Comparison of ENCODE assay signal across 8 mouse cellular contexts in the genomic region with DNA sequence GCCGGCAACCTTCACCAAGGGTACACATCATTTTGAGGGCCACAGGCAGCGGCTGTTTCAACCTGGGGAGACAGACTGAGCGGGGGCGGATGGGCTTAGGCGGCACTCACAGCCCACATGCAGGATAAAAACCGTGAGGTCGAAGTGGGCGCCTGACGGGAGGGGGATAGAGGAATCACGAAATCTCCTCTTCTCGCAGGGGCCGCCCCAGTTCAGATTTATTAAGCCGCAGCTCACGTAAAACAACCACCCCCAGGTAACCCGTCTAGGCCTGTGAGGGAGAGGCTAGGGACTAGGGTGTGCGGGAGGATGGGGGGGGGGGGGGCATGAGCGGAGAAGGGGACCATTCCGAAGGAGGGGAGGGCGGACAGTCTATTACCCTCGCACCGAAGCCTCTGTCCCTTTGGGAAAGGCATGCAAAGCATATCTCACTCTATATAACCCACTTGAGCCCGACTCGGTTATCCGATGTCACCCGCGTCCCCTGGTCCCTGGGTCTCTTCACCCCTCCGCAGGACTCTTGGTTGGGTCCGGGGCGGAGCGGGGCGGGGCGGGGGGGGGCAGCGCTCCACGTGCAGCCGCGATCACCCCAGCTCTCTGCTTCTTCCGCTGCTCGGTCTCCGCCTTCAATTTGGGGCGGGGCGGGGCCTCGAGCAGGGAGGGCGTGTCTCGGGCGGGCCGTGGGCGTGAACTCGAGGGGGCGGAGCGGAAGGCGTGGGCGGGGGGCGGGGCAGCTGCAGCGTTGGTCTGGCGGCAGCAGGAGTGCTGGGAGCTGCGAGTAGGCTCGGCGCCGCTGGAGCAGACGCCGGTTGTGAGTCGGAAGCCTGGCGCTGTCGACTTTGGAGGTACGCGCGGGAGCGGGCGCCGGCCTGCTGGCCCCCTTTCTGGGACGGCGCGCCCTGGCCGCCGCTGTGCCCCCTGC. TPM values are rescaled to one million over a fixed set of nuclear protein-coding genes. Genes with fewer than 3 reads are reported as not detected.
A peak's percentile ranks its signal among the peaks of the same experiment; 100 is the strongest.
DNase-seq lines count a peak whose midpoint lies in the region; ATAC-seq lines count a peak whose summit lies in the region.

A gene (plus strand): TSS at position 786 of the 922 bp plus-strand sequence.

- WGBS in hindbrain, embryonic 10.5 days, result under 1% methylated on average over 72 of the region's 75 CpGs

- H3K36me3 ChIP-seq in hindbrain, embryonic 10.5 days, result no peaks in the 10 kb centered on the region

- H3K4me1 ChIP-seq in hindbrain, embryonic 10.5 days (replicated peaks), result peaks cover 40% of the 10 kb centered on the region

- DNase-seq in MEL-GATA-1-ER (ENCODE audit: extremely low read depth, low read depth), result peak; percentile 55
- DNase-seq in cerebellum, adult 8-10 months, result peak; percentile 91
- peak; percentile 97 for DNase-seq in hindbrain, embryonic 10.5 days (ENCODE audit: low spot score)
- peak; percentile 91 to 94 for DNase-seq in layer of hippocampus, postnatal 10 days (ENCODE audit: low spot score in 2 of 2)
- peak; percentile 95 for DNase-seq in lung, postnatal 10 days
- DNase-seq in ovary, postnatal 36 days (ENCODE audit: low spot score), result peak; percentile 93
- DNase-seq in thymus, postnatal 25 days, result peak; percentile 96

- ATAC-seq in frontal cortex, adult (ENCODE audit: low TSS enrichment), result peak; percentile 76

- peak within 1 kb of the TSS; percentile 82 for H3K4me3 ChIP-seq in hindbrain, embryonic 10.5 days

- H3K9me3 ChIP-seq in hindbrain, embryonic 10.5 days, result no peaks in the 10 kb centered on the region

- no peaks in the 10 kb centered on the region for H3K27me3 ChIP-seq in hindbrain, embryonic 10.5 days (ENCODE audit: insufficient read depth, poor library complexity, severe bottlenecking)

- H3K27ac ChIP-seq in hindbrain, embryonic 10.5 days, result peak within 1 kb of the TSS; percentile 97

RNA-seq across cellular contexts. Expression of the gene that starts here (rescaled TPM):
- 16.8 and 19.5 TPM in 2 replicates for polyA plus RNA-seq in hindbrain, embryonic 10.5 days (2016; fragmentation: Nextera tagmentation; extraction: Ambion mirVana)
- 10 to 100 TPM; 11.0 to 12.5 TPM for total RNA-seq in layer of hippocampus, postnatal 10 days (2021)

Comparison
In these comparisons a context has a peak if more than half of its experiments do, and no peak if none do; other contexts are left out.
1. Peak in every context shown above with its lines: DNase-seq, ATAC-seq, H3K4me3 ChIP-seq and H3K27ac ChIP-seq.